In genomic region chrX:160135719-160136118, GRCm38 (mm10) we compare ENCODE assay signal across 8 mouse cellular contexts. TPM values are rescaled to one million over a fixed set of nuclear protein-coding genes. Genes with fewer than 3 reads are reported as not detected.
DNase-seq lines count a peak whose midpoint lies in the region; ATAC-seq and TF ChIP-seq lines count a peak whose summit lies in the region.

No protein-coding gene starts in this region.

- H3K27me3 ChIP-seq in heart, embryonic 14.5 days (ENCODE audit: control insufficient read depth, insufficient read depth, low read length): no peaks in the 10 kb centered on the region
- H3K27me3 ChIP-seq in forebrain, postnatal 0 days (ENCODE audit: insufficient read depth, low read length): no peaks in the 10 kb centered on the region
- peaks cover 83% of the 10 kb centered on the region for H3K27me3 ChIP-seq in midbrain, embryonic 10.5 days (ENCODE audit: low read depth, poor library complexity, severe bottlenecking)

- no peak for DNase-seq in heart, postnatal 4 days
- DNase-seq in ES-E14 (ENCODE audit: low read depth, low spot score): no peak
- no peak for DNase-seq in forebrain, postnatal 0 days
- peak; percentile 24 for DNase-seq in midbrain, embryonic 10.5 days (ENCODE audit: low spot score)
- no peak for DNase-seq in left cerebral cortex, postnatal 36 days (ENCODE audit: low spot score in 2 of 2)
- DNase-seq in frontal cortex, postnatal 36 days (ENCODE audit: low spot score in 2 of 2): no peak

- no peak for TF ChIP-seq CTCF in forebrain, postnatal 0 days (IDR thresholded peaks at IDR 0.05; ENCODE audit: low read depth)

- no peak overlapping the region for H3K27ac ChIP-seq in heart, embryonic 14.5 days (replicated peaks in 1 of 2; ENCODE audit: control insufficient read depth in 1 of 2, insufficient read depth in 1 of 2, low read depth in 2 of 2, low read length in 2 of 2)
- H3K27ac ChIP-seq in ES-E14 (ENCODE audit: insufficient read depth, low read depth, low read length, poor library complexity, severe bottlenecking): peak overlapping the region; percentile 76; the same call in 1 of the 2 replicates
- H3K27ac ChIP-seq in forebrain, postnatal 0 days (ENCODE audit: low read depth, low read length): no peak overlapping the region
- H3K27ac ChIP-seq in midbrain, embryonic 10.5 days (replicated peaks): peak overlapping the region; percentile 64

- H3K36me3 ChIP-seq in heart, embryonic 14.5 days (ENCODE audit: control insufficient read depth, insufficient read depth, low read length): peaks cover 15% of the 10 kb centered on the region
- H3K36me3 ChIP-seq in ES-E14 (ENCODE audit: control insufficient read depth, insufficient read depth, low read length, poor library complexity, severe bottlenecking): peaks cover 8% of the 10 kb centered on the region
- H3K36me3 ChIP-seq in forebrain, postnatal 0 days (ENCODE audit: insufficient read depth): no peaks in the 10 kb centered on the region
- H3K36me3 ChIP-seq in midbrain, embryonic 10.5 days: peaks cover 20% of the 10 kb centered on the region

- peak overlapping the region in 1 of 2 experiments; percentile 64; a peak in 2 of 4 replicates for H3K4me3 ChIP-seq in heart, embryonic 14.5 days (ENCODE audit: control insufficient read depth in 1 of 2, insufficient read depth in 1 of 2, low read depth in 1 of 2, low read length in 2 of 2)
- H3K4me3 ChIP-seq in ES-E14 (ENCODE audit: insufficient read depth in 1 of 2, low read depth in 1 of 2, low read length in 2 of 2, poor library complexity in 1 of 2, severe bottlenecking in 1 of 2): peak overlapping the region; percentile 36 to 90
- peak overlapping the region; percentile 11; the same call in 1 of the 2 replicates for H3K4me3 ChIP-seq in forebrain, postnatal 0 days (ENCODE audit: low read depth, low read length)
- H3K4me3 ChIP-seq in midbrain, embryonic 10.5 days: peak overlapping the region; percentile 74

- no peak for ATAC-seq in heart, embryonic 14.5 days (ENCODE audit: insufficient number of reproducible peaks, insufficient read depth, low FRiP score, low read depth)
- no peak for ATAC-seq in forebrain, postnatal 0 days
- no peak for ATAC-seq in megakaryocyte-erythroid progenitor cell, adult 5-6 weeks (replicated peaks; ENCODE audit: low FRiP score, low TSS enrichment, poor library complexity, severe bottlenecking)

- H3K4me2 ChIP-seq in heart, embryonic 14.5 days (ENCODE audit: low read length): peak overlapping the region; percentile 69
- peak overlapping the region; percentile 59 for H3K4me2 ChIP-seq in forebrain, postnatal 0 days (ENCODE audit: low read depth)

- H3K4me1 ChIP-seq in heart, embryonic 14.5 days (ENCODE audit: control insufficient read depth in 2 of 2, insufficient read depth in 2 of 2, low read length in 2 of 2): peaks cover 2 to 4% of the 10 kb centered on the region in 2 experiments; a peak in 3 of 4 replicates
- peaks cover 0 to 8% of the 10 kb centered on the region in 2 experiments; a peak in 2 of 4 replicates for H3K4me1 ChIP-seq in ES-E14 (ENCODE audit: control insufficient read depth in 2 of 2, insufficient read depth in 2 of 2, low read length in 2 of 2, poor library complexity in 1 of 2)
- no peaks in the 10 kb centered on the region; the same call in 1 of the 2 replicates for H3K4me1 ChIP-seq in forebrain, postnatal 0 days (ENCODE audit: insufficient read depth)
- peaks cover 23% of the 10 kb centered on the region for H3K4me1 ChIP-seq in midbrain, embryonic 10.5 days

- intact Hi-C loops in left cerebral cortex, postnatal 36 days (cut with DNase I): no loop called here

- in situ Hi-C loops in ES-E14 (cut with MboI; ENCODE audit: low sequenced_read_pairs in 2 of 2, unreplicated experiment in 2 of 2): no loop called here

- no peak overlapping the region for H3K9ac ChIP-seq in heart, embryonic 14.5 days (ENCODE audit: low read length)
- H3K9ac ChIP-seq in ES-E14 (ENCODE audit: insufficient read depth, low read depth, low read length, poor library complexity, severe bottlenecking): no peak overlapping the region
- H3K9ac ChIP-seq in forebrain, postnatal 0 days: no peak overlapping the region

- 37% methylated on average over 6 of the region's 6 CpGs for WGBS in heart, embryonic 14.5 days
- WGBS in forebrain, postnatal 0 days: 36% methylated on average over 6 of the region's 6 CpGs
- 33% methylated on average over 6 of the region's 6 CpGs for WGBS in midbrain, embryonic 10.5 days

- no peaks in the 10 kb centered on the region for H3K9me3 ChIP-seq in heart, embryonic 14.5 days (ENCODE audit: control insufficient read depth, low read length)
- no peaks in the 10 kb centered on the region for H3K9me3 ChIP-seq in ES-E14 (ENCODE audit: control insufficient read depth, insufficient read depth, low read depth, low read length)
- H3K9me3 ChIP-seq in forebrain, postnatal 0 days (ENCODE audit: low read length): no peaks in the 10 kb centered on the region
- no peaks in the 10 kb centered on the region for H3K9me3 ChIP-seq in midbrain, embryonic 10.5 days (replicated peaks)

TF ChIP-seq in ES-E14, 5 proteins besides CTCF, POLR2A, EP300 and RAD21:
- TF ChIP-seq CHD2 (IDR thresholded peaks at IDR 0.05; ENCODE audit: low read depth, low read length): no peak
- no peak for TF ChIP-seq HCFC1 (IDR thresholded peaks at IDR 0.05; ENCODE audit: borderline replicate concordance, insufficient read depth, low read length)
- TF ChIP-seq ZNF384 (IDR thresholded peaks at IDR 0.05; ENCODE audit: low read depth, low read length): no peak
- TF ChIP-seq MAFK (IDR thresholded peaks at IDR 0.05; ENCODE audit: insufficient read depth, low read depth, low read length): no peak
- TF ChIP-seq ZC3H11A (IDR thresholded peaks at IDR 0.05; ENCODE audit: borderline replicate concordance, low read depth, low read length): no peak

RNA-seq across cellular contexts. Expression of gene Pdha1, which starts 2.5 kb away (rescaled TPM):
- 315 and 328 TPM in 2 replicates for polyA plus RNA-seq in heart, embryonic 14.5 days (2014; fragmentation: Nextera tagmentation; extraction: Ambion mirVana)
- 100 to 1,000 TPM; 625 to 708 TPM for total RNA-seq in heart, postnatal 4 days (2021)
- total RNA-seq in ES-E14 (2012; rRNA removed): 159 and 160 TPM in 2 replicates
- total RNA-seq in forebrain, postnatal 0 days (2014; rRNA removed): 164 and 181 TPM in 2 replicates
- polyA plus RNA-seq in forebrain, postnatal 0 days (2015; fragmentation: Nextera tagmentation; extraction: Ambion mirVana): 141 and 169 TPM in 2 replicates
- 136 and 139 TPM in 2 replicates for polyA plus RNA-seq in midbrain, embryonic 10.5 days (2016; fragmentation: Nextera tagmentation; extraction: Ambion mirVana)
- 100 to 1,000 TPM; 218 to 229 TPM for total RNA-seq in left cerebral cortex, postnatal 36 days (2021)
- 107 and 126 TPM in 2 replicates for total RNA-seq in megakaryocyte-erythroid progenitor cell, adult 5-6 weeks (2014; fragmentation: Nextera tagmentation)
- total RNA-seq in megakaryocyte-erythroid progenitor cell, adult 5-6 weeks (2017): 166 and 222 TPM in 2 replicates

Comparison
In these comparisons a context has a peak if more than half of its experiments do, and no peak if none do; other contexts are left out.
1. H3K27ac ChIP-seq: peak in ES-E14 (single experiment) and midbrain, embryonic 10.5 days (single experiment); none in heart, embryonic 14.5 days (0 of 2) and forebrain, postnatal 0 days (single experiment).